Mouse (Mus musculus) B cell, adult 2 months (primary cell): ENCODE data around the gene Coa6.
A peak's percentile ranks its signal among the peaks of the same experiment; 100 is the strongest.
"Not testable (repeated sequence)": the region's sequence is repeated elsewhere in the genome, so short reads cannot be mapped to it uniquely, and the experiment has no call there.

Experiments used
- DNase-seq, 2 experiments: peaks; one replicate each; pipeline ENCODE4 v3.0.0; 2022

The Coa6 gene

GRCm38 (mm10) chr8:126422174-126422919 lies at the start of gene Coa6:
TSS of gene Coa6 (plus strand) at chr8:126422515.
- peak; percentile 99 for DNase-seq

- no peak for DNase-seq
Observed at GRCm38 (mm10) chr8:126379580-126379979, 42.7 kb upstream of the Coa6 start.

DNA sequence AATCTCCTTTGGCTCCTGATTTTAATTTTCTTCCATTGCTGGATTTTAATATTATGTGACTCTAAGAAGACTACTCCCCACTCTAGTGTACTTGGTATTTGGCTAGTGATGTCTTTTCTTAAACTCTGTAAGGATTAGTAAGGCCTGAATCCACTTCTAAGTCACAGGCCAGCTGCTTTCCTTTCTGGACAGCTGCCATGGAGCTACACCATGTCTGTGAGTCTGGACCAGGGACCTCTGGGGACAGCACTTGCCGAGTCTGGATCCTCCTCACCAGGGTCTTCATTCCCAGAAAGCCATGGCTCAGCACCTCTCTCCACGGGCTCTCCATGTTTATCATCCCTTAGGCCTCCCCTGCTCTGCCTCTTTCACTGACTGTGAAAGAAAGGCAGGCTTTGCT lies 42.2 kb upstream of the Coa6 start:
- DNase-seq, result no peak

GRCm38 (mm10) chr8:126381299-126381698 lies 41.0 kb upstream of the Coa6 start:
- DNase-seq, result no peak

- no peak for DNase-seq
Observed at GRCm38 (mm10) chr8:126382216-126382615, 40.1 kb upstream of the Coa6 start.

DNA sequence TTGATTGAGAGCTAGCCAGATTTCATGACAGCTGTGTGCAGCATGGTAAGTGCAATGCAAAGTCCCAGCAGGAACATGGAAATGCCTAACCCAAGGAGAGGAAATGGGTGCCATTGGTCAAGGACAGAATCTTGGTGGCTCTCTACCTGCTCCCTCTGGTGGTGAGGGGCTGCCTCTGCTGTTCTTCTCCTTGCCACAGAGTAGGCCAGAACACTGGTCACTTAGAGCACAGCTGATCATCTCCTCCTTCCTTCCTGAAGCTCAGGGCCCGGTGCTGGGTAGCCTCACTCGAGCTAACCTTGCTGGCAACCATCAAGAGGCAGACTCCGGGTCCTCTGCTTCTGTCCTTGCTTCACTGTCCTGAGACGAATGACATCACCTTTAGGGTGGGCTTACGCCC lies 39.6 kb upstream of the Coa6 start:
- no peak for DNase-seq

GRCm38 (mm10) chr8:126387566-126387965 lies 34.7 kb upstream of the Coa6 start:
- DNase-seq, result peak; percentile 54 to 60

DNA sequence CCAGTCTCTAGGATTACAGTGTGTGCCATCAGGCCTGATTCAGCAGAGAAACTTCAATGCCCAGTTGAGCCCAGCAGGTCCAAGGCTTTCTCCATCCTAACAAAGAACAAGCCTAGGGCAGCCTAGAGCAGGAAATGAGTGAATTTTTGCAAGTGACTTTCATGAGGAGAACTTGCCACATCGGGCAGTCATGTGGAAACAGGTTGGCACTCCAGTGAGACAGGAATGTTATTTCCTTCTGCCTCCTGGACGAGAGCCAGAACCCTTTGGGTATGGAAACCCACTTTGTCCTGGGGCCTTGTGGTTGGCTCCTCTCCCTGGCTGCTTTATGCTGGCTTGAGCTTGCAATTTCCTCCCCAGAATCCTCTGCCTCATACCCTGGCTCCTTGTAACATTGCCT lies 30.8 kb upstream of the Coa6 start:
- no peak for DNase-seq

GRCm38 (mm10) chr8:126395386-126395785 lies 26.9 kb upstream of the Coa6 start:
- peak; percentile 23 for DNase-seq

GRCm38 (mm10) chr8:126395917-126396316 lies 26.4 kb upstream of the Coa6 start:
- DNase-seq, result peak in 1 of 2 experiments; percentile 4

DNA sequence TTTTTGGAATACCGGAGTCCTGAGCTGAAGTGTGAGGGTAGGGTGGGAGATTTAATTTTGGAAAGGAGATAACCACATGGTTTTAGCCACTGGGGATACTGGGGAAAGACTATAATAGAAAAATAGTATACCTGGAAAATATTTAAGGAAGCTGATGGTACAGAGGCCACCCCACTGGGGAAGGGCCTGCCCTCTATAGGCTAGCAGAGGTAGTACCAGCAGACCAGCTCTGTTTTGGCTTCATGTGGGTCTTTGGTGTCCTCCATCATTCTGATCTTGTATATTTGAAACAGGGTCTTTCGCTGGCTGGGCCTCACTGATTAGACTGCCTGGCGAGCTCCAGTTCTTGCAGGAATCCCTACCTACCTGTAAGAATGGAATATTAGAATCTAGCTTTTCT lies 24.0 kb upstream of the Coa6 start:
- peak in 1 of 2 experiments; percentile 16 for DNase-seq

GRCm38 (mm10) chr8:126404550-126404949 lies 17.8 kb upstream of the Coa6 start:
- not testable (repeated sequence) for DNase-seq

DNA sequence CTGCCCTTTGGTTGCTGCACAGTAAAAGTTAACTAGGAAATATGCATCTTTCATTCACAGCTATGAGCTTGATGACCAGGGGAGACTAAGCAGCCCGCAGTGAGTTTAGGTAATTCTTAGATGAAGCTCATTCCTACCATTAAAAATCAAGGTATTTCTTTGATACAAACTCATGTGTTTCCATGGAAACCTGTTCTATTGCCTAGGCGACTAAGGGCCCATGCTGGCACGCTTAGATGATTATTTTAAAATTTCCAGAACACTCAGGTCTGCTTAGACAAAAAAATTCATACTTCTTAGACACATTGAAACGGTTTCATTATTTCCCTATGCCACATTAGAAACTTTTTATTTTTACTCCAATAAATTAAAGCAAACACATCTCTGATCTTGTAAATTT lies 17.3 kb upstream of the Coa6 start:
- DNase-seq, result no peak

- no peak for DNase-seq
Observed at GRCm38 (mm10) chr8:126420834-126421233, 1.5 kb upstream of the Coa6 start.

DNA sequence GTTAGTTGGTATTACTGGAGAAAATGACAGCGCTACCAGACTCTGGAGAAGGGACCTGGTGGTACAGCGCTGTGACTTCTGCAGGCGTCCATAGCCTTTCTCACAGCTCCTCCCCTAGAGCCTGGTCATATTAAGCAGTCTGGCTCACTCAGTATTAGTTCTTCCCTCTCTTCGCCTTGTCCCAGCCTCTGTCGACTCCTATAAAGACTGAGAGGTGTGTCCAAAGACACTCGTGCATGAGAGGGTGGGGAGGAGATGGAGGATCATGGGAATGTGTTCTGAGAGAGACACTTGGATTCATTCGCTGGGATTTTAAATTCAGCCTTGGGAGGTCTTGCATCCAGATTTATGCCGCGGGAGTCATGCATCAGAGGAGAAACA lies 595 bp downstream of the Coa6 start:
- DNase-seq, result no peak

- no peak for DNase-seq
Observed at GRCm38 (mm10) chr8:126424163-126424562, 1.8 kb downstream of the Coa6 start.

- DNase-seq, result no peak
Observed at GRCm38 (mm10) chr8:126424946-126425345, 2.6 kb downstream of the Coa6 start.

DNA sequence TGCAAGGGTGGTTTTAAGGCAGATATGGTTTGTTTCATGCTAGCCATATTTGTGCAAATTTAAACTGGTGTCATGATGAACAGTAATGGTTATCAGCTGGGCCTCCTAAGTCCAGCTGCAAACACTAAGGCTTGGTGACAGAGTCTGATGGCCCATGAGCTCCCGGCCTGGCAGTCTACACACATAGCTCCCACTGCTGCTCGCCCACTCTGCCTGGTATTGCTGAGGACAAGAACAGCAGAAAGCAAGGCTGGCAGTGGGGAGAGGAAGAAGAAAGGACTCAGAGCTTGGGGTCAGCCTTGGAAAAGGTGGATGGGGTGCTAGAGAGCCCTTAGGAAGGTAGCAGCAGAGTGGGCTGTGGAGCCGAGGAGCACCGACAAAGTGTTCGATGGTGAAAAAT lies 7.3 kb downstream of the Coa6 start:
- no peak for DNase-seq

- DNase-seq, result no peak
Observed at GRCm38 (mm10) chr8:126433827-126434226, 11.5 kb downstream of the Coa6 start.

DNA sequence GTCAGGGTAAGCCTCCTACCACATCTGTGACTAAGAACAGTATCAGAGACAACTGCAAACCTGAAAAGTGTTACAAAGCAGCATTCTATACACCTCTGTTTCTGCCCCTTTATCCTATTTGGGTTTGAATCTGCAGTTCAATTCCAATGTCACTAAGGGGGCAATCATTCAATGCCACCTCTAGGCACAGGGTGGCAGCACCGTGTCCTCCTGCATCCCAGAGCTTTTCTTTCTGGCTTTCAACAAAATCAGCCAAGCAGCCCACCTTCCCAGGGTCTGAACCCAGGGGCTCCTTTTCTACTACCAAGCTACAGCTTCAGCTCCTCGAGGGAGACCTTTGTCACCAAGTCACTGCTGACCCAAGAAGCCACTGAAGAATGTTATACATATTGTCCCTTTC lies 16.6 kb downstream of the Coa6 start:
- no peak for DNase-seq

DNA sequence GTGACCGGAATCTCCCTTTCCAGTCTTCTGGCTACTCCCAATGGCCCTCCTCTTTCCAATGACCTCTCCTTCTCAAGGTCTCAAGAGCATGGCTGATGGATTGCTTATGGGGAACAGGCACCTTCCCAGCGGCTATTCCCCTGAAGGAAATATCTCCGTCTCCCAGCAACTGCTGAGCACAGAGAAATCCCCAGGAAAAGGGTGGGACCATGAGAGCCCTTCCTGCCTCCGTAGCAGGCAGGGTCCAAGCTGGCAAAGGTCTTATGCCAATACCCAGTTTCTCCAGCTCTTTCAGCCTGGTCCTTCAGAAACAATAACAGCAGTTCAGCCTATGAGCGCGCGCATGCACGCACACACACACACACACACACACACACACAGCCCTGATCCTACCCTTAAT lies 28.8 kb downstream of the Coa6 start:
- no peak for DNase-seq

- DNase-seq, result no peak
Observed at GRCm38 (mm10) chr8:126455383-126455782, 33.1 kb downstream of the Coa6 start.

DNA sequence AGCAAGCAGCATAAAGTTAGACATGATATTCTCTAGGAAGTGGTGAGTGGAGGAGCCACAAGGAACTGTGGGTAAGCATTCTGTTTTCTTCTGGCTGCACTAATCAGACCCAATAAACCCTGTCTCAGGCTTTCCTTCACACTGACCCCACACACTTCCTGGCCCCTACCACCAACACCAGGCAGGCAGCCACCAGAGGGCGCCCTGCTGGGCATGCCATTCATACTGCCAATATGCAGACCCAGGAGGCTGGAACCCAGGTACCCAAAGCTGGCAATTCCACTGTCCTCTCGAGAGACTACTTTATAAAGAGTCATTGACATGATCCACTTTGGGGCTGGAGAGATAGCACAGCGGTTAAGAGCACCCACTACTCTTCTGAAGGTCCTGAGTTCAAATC lies 38.0 kb downstream of the Coa6 start:
- peak; percentile 86 for DNase-seq

DNA sequence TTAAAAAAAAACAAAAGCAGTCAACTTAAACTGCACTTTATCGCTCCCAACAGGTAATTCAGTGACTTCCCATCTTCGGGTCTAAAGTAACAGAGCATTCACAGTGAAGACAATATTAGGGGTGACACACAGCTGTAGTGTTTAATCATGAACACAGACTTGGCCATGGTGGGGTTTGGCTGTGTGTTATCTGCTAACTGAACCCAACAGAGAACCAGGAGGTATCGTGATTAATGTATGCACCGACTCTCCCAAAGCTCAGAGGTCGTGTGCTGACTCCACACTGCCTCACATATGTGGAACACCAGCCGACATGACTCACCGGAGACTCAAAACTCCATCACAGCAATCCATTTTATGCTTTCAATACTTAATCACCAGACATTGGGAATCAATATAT lies 39.4 kb downstream of the Coa6 start:
- no peak for DNase-seq

DNA sequence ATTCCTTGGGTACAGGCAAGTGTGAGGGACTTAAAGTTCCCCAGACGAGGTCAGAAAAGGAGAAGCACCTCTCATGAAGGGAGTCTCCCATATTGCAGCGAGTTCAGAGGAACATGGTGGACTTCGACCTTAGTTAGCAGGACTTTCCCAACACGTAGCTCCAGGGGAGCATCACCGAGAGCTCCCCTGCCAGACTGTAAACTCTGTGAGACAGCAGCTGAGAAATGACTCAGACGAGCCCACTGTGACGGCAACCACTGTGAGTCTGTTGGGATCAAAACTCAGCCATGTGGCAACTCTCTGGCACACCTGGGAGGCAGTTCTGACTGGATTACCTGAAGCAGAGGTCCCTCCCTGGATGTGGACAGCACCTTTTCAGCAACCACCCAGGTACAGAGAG lies 41.8 kb downstream of the Coa6 start:
- no peak for DNase-seq
